9 mouse cellular contexts compared by ENCODE assay signal in the genomic region with DNA sequence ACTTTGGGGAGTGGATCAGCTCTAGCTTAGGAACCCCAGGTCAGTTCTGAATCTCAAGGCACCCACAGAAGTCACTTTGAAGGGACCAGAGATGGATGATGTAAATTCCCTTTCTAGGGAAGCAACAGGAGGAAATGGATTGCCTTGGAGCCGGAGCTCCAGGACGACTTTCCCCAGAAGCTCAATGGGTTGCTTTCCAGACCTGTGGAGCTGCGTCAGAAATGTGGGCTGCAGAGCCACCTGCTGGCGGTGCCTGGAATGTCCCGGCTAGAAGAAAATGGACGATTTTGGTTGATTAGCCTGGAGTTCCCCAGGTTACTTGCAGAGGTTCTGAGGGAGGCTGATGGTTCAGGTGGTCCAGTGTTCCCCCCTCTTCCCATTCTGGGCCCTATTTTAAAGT. TPM values are rescaled to one million over a fixed set of nuclear protein-coding genes. Genes with fewer than 3 reads are reported as not detected.
DNase-seq lines count a peak whose midpoint lies in the region; ATAC-seq and TF ChIP-seq lines count a peak whose summit lies in the region.
"Had no signal": no experiment of that assay in that cellular context is flagged by ENCODE, and none has a peak within 500 bp of the region (broad histone marks: within the 10 kb centered on the region; RNA-seq: fewer than 3 reads in every experiment).

No protein-coding gene starts in this region.

- H3K4me2 ChIP-seq in limb, embryonic 14.5 days (replicated peaks; ENCODE audit: low read depth, low read length, severe bottlenecking): no peak overlapping the region

- peak; percentile 42; the same call in 1 of the 2 replicates for ATAC-seq in limb, embryonic 14.5 days (ENCODE audit: low FRiP score, low read depth)

- 4% methylated on average over 6 of the region's 6 CpGs for whole genome bisulfite sequencing in limb, embryonic 14.5 days

- no peaks in the 10 kb centered on the region for H3K36me3 ChIP-seq in limb, embryonic 14.5 days (ENCODE audit: control insufficient read depth, insufficient read depth, low read length)

- H3K4me1 ChIP-seq in limb, embryonic 14.5 days (ENCODE audit: control insufficient read depth, insufficient read depth, low read length): no peaks in the 10 kb centered on the region

- H3K4me3 ChIP-seq in limb, embryonic 14.5 days (replicated peaks; ENCODE audit: low read length): no peak overlapping the region
- H3K4me3 ChIP-seq: erythroblast, embryonic 14.5 days had no signal

- no peaks in the 10 kb centered on the region for H3K27me3 ChIP-seq in limb, embryonic 14.5 days (ENCODE audit: control insufficient read depth, insufficient read depth, low read length)

- H3K9ac ChIP-seq in limb, embryonic 14.5 days (ENCODE audit: low read depth, low read length, severe bottlenecking): no peak overlapping the region

- no peaks in the 10 kb centered on the region for H3K9me3 ChIP-seq in limb, embryonic 14.5 days (ENCODE audit: control insufficient read depth, low read length)

- no peak for TF ChIP-seq POLR2A in limb, embryonic 14.5 days (IDR thresholded peaks at IDR 0.05; ENCODE audit: borderline replicate concordance, extremely low read depth, insufficient read depth, insufficient read length)

- DNase-seq in 3T3-L1 (ENCODE audit: low read depth, low spot score): peak; percentile 86
- peak; percentile 83 for DNase-seq in NIH3T3 (ENCODE audit: low read depth)
- DNase-seq in cerebellum, postnatal 25 days: peak; percentile 78 to 84
- DNase-seq in frontal cortex, postnatal 36 days (ENCODE audit: low spot score in 2 of 2): peak; percentile 68 to 76
- DNase-seq in kidney, adult 11 months: peak; percentile 48
- peak; percentile 67 for DNase-seq in limb, embryonic 14.5 days (ENCODE audit: low spot score)
- peak; percentile 46 to 58 for DNase-seq in natural killer cell, adult 2 months (ENCODE audit: low spot score in 2 of 2)
- peak; percentile 83 for DNase-seq in testis, postnatal 10 days (ENCODE audit: low spot score)

- no peak overlapping the region for H3K27ac ChIP-seq in limb, embryonic 14.5 days (replicated peaks; ENCODE audit: low read depth, low read length)

RNA-seq across cellular contexts. Expression of a gene that starts 27.6 kb away (rescaled TPM):
- 10.8 and 11.7 TPM in 2 replicates for polyA plus RNA-seq in limb, embryonic 14.5 days (2012; rRNA removed)
- polyA plus RNA-seq in limb, embryonic 14.5 days (2014; fragmentation: Nextera tagmentation; extraction: Ambion mirVana): 2.8 and 3.5 TPM in 2 replicates
- polyA plus RNA-seq: erythroblast, embryonic 14.5 days had no signal

RNA-seq across cellular contexts. Expression of a gene that starts 41.6 kb away (rescaled TPM):
- polyA plus RNA-seq in limb, embryonic 14.5 days (2012; rRNA removed): 5.6 and 5.7 TPM in 2 replicates
- 3.7 and 4.4 TPM in 2 replicates for polyA plus RNA-seq in limb, embryonic 14.5 days (2014; fragmentation: Nextera tagmentation; extraction: Ambion mirVana)
